In genomic region chr13:93604698-93605097, GRCm38 (mm10) we compare ENCODE assay signal across 21 mouse cellular contexts. TPM values are rescaled to one million over a fixed set of nuclear protein-coding genes. Genes with fewer than 3 reads are reported as not detected.
DNase-seq lines count a peak whose midpoint lies in the region.
"Had no signal": no experiment of that assay in that cellular context is flagged by ENCODE, and none has a peak within 500 bp of the region (broad histone marks: within the 10 kb centered on the region; RNA-seq: fewer than 3 reads in every experiment).

No protein-coding gene starts in this region.

- intact Hi-C loops in left cerebral cortex, postnatal 36 days (cut with DNase I), result no loop called here

- DNase-seq in layer of hippocampus, adult 11-12 months (ENCODE audit: low spot score), result peak; percentile 28
- no peak for DNase-seq in layer of hippocampus, adult 9-10 months (ENCODE audit: low spot score)
- peak; percentile 59 for DNase-seq in right cerebral cortex, adult 18-20 months
- DNase-seq in right cerebral cortex, postnatal 4 days, result no peak
- peak; percentile 21 to 35 for DNase-seq in layer of hippocampus, adult 8-10 months (ENCODE audit: low spot score in 2 of 2)
- peak; percentile 33 to 40 for DNase-seq in left cerebral cortex, postnatal 36 days (ENCODE audit: low spot score in 2 of 2)
- no peak for DNase-seq in T-cell, adult 2 months (ENCODE audit: low spot score)
- DNase-seq: adrenal gland, adult 2 months; adrenal gland, postnatal 36 days; cerebellum, adult 8-10 months; cerebellum, postnatal 25 days; gastrocnemius, postnatal 10 days; heart, postnatal 36 days; kidney, adult 8-10 months; kidney, postnatal 4 days; liver, postnatal 0 days; lung, postnatal 36 days; thymus, adult 2 months; thymus, postnatal 36 days had no signal

RNA-seq across cellular contexts. Expression of gene Bhmt, which starts 33.1 kb away (rescaled TPM):
- total RNA-seq in layer of hippocampus, adult 8-10 months (2022), result not detected
- total RNA-seq in left cerebral cortex, postnatal 36 days (2021), result not detected
- total RNA-seq: heart, postnatal 36 days; megakaryocyte, adult 5-6 weeks; neutrophil, adult 5-6 weeks had no signal

Comparison
In these comparisons a context has a peak if more than half of its experiments do, and no peak if none do; other contexts are left out.
1. DNase-seq: peak in layer of hippocampus, adult 11-12 months (single experiment), right cerebral cortex, adult 18-20 months (single experiment), layer of hippocampus, adult 8-10 months (2 of 2) and left cerebral cortex, postnatal 36 days (2 of 2); none in layer of hippocampus, adult 9-10 months (single experiment), right cerebral cortex, postnatal 4 days (single experiment) and T-cell, adult 2 months (single experiment).